Mouse (Mus musculus): ENCODE measurements at regions not wholly inside any gene's neighbourhood (a gene's known extent, or its start where the extent isn't known, plus 50 kb on each side); places are given as distances from the start of the nearest gene placed in this dataset.

DNA sequence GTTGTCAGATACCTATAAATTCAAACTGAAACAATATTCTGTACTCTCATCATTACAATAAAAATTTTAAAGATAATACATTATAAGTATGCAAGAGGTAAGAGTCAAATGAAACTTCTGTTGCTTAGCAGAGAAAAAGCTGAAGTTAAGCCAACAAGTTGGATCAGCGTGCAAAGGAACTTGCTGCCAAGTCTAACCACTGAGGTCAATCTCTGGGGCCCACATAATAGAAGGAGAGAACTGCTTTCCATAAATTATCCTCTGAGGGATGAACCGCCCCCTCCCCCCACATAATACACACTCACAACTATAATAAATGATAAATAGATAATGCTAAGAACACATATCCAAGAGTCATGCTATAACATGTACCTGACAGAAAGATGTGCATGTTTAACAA lies 144.2 kb upstream of the Ahr start:
- Histone ChIP-seq H3K27ac (no peak overlapping the region), H3K4me3 (ENCODE audit: insufficient read depth in 1 of 2, low read depth in 2 of 2, low read length in 2 of 2) (no peak overlapping the region), H3K4me1 (replicated peaks; ENCODE audit: control insufficient read depth in 2 of 2, insufficient read depth in 2 of 2, low read length in 1 of 2) (no peaks in the 10 kb centered on the region), H3K9ac (replicated peaks) (no peak overlapping the region), H3K4me2 (ENCODE audit: low read depth) (no peak overlapping the region), H3K36me3 (replicated peaks; ENCODE audit: control insufficient read depth, insufficient read depth, low read depth) (no peaks in the 10 kb centered on the region), H3K9me3 (ENCODE audit: control insufficient read depth, low read length) (no peaks in the 10 kb centered on the region), H3K27me3 (ENCODE audit: control insufficient read depth, insufficient read depth, low read length) (no peaks in the 10 kb centered on the region)
- no peak for ATAC-seq (ENCODE audit: insufficient read depth)
- DNase-seq (ENCODE audit: low read depth in 3 of 3, low spot score in 3 of 3), result no peak
- WGBS (ENCODE audit: insufficient replicate concordance), result 54% methylated on average over 2 of the region's 2 CpGs
- no peak for TF ChIP-seq EP300 (IDR thresholded peaks at IDR 0.05; ENCODE audit: low read depth)
- no peak for TF ChIP-seq CTCF (IDR thresholded peaks at IDR 0.05; ENCODE audit: low read depth)

DNA sequence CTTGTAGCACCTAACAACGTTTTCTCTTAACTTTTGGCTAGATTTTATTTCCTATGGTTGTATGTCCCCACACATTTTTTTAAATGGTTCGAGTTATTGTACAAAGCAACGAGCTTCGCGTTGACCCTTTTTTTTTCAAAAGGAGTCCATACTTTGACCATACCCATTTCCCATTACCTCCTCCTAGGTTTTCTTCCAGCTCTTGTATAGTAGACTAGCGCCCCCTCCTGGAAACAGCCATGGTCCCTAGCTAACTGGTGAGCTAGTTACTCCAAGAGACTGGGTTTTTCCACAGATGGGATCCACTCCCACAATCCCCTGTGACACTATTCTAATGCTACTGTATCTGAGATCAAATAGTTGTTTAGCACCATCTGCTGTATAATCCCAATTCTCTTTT lies 139.6 kb upstream of the Ahr start:
- TF ChIP-seq EP300 (IDR thresholded peaks at IDR 0.05; ENCODE audit: low read depth) (no peak), CTCF (IDR thresholded peaks at IDR 0.05; ENCODE audit: low read depth) (peak; percentile 37; the same call in 1 of the 2 replicates)
- 38% methylated on average over 6 of the region's 6 CpGs for WGBS (ENCODE audit: insufficient replicate concordance)
- Histone ChIP-seq H3K36me3 (replicated peaks; ENCODE audit: control insufficient read depth, insufficient read depth, low read depth) (no peaks in the 10 kb centered on the region), H3K4me2 (ENCODE audit: low read depth) (no peak overlapping the region), H3K4me1 (replicated peaks; ENCODE audit: control insufficient read depth in 2 of 2, insufficient read depth in 2 of 2, low read length in 1 of 2) (no peaks in the 10 kb centered on the region), H3K9me3 (ENCODE audit: control insufficient read depth, low read length) (no peaks in the 10 kb centered on the region), H3K9ac (replicated peaks) (no peak overlapping the region), H3K27me3 (ENCODE audit: control insufficient read depth, insufficient read depth, low read length) (no peaks in the 10 kb centered on the region), H3K4me3 (ENCODE audit: insufficient read depth in 1 of 2, low read depth in 2 of 2, low read length in 2 of 2) (no peak overlapping the region), H3K27ac (no peak overlapping the region)
- DNase-seq (ENCODE audit: low read depth in 3 of 3, low spot score in 3 of 3) (peak in 1 of 3 experiments; percentile 12), ATAC-seq (ENCODE audit: insufficient read depth) (no peak)

DNA sequence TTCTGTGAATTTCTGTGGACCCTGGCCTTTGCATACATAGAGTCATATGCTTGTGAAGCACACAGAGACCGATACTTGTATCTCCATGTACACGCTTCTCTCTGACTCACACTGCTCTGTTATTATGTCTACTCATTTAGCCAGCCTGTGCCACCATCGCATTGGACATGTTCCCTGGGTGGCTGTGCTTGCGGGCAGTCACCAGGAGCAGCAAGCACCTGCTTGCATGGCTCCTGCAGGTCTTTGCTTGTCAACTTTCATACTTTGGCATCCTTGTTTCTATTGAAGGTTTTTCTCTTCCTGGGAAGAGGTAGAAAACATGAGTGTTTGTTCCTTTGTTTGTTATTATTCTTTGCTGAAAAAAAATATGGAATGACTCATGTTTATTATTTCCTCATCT lies 136.1 kb upstream of the Ahr start:
- DNase-seq (ENCODE audit: low read depth in 3 of 3, low spot score in 3 of 3) (no peak), ATAC-seq (ENCODE audit: insufficient read depth) (no peak)
- no peaks in the 10 kb centered on the region for H3K9me3 ChIP-seq (ENCODE audit: control insufficient read depth, low read length)

DNA sequence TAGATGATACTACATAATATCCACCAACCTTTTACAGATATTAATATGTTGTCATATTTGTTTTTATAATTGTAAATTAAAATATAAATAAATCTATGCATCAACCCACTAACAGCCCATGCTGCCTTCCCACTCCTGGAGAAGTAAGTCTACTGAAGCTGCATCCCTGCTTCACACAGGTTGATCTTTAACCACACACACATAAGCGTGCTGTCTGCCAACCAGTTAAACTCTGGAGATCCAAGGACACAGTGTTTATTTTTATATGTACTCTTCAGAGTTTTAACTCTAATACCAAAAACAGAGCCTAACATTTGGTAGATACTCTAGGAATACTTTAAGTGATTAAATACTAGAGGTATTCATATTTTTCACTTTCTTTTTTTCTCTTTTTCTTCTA lies 133.9 kb upstream of the Ahr start:
- TF ChIP-seq CTCF (IDR thresholded peaks at IDR 0.05; ENCODE audit: low read depth) (no peak), EP300 (IDR thresholded peaks at IDR 0.05; ENCODE audit: low read depth) (no peak)
- no peaks in the 10 kb centered on the region for H3K36me3 ChIP-seq (replicated peaks; ENCODE audit: control insufficient read depth, insufficient read depth, low read depth)
- H3K4me3 ChIP-seq (ENCODE audit: insufficient read depth in 1 of 2, low read depth in 2 of 2, low read length in 2 of 2), result no peak overlapping the region
- ATAC-seq (ENCODE audit: insufficient read depth) (no peak), DNase-seq (ENCODE audit: low read depth in 3 of 3, low spot score in 3 of 3) (no peak)
- no peak overlapping the region for H3K4me2 ChIP-seq (ENCODE audit: low read depth)
- peaks cover 0 to 4% of the 10 kb centered on the region in 2 experiments; a peak in 1 of 4 replicates for H3K4me1 ChIP-seq (replicated peaks; ENCODE audit: control insufficient read depth in 2 of 2, insufficient read depth in 2 of 2, low read length in 1 of 2)
- H3K27ac ChIP-seq, result no peak overlapping the region
- 50% methylated on average over 1 of the region's 1 CpGs for WGBS (ENCODE audit: insufficient replicate concordance)
- H3K27me3 ChIP-seq (ENCODE audit: control insufficient read depth, insufficient read depth, low read length), result no peaks in the 10 kb centered on the region
- H3K9me3 ChIP-seq (ENCODE audit: control insufficient read depth, low read length), result no peaks in the 10 kb centered on the region
- no peak overlapping the region for H3K9ac ChIP-seq (replicated peaks)

More for the DNA sequence above, 136.1 kb upstream of the Ahr start:
- no peaks in the 10 kb centered on the region for H3K27me3 ChIP-seq (ENCODE audit: control insufficient read depth, insufficient read depth, low read length)
- no peak overlapping the region for H3K27ac ChIP-seq
- peaks cover 0 to 4% of the 10 kb centered on the region in 2 experiments; a peak in 1 of 4 replicates for H3K4me1 ChIP-seq (replicated peaks; ENCODE audit: control insufficient read depth in 2 of 2, insufficient read depth in 2 of 2, low read length in 1 of 2)
- H3K4me2 ChIP-seq (ENCODE audit: low read depth), result no peak overlapping the region
- no peak overlapping the region for H3K4me3 ChIP-seq (ENCODE audit: insufficient read depth in 1 of 2, low read depth in 2 of 2, low read length in 2 of 2)
- 78% methylated on average over 4 of the region's 4 CpGs for WGBS (ENCODE audit: insufficient replicate concordance)
- no peaks in the 10 kb centered on the region for H3K36me3 ChIP-seq (replicated peaks; ENCODE audit: control insufficient read depth, insufficient read depth, low read depth)
- TF ChIP-seq CTCF (IDR thresholded peaks at IDR 0.05; ENCODE audit: low read depth) (no peak), EP300 (IDR thresholded peaks at IDR 0.05; ENCODE audit: low read depth) (no peak)
- H3K9ac ChIP-seq (replicated peaks), result no peak overlapping the region

DNA sequence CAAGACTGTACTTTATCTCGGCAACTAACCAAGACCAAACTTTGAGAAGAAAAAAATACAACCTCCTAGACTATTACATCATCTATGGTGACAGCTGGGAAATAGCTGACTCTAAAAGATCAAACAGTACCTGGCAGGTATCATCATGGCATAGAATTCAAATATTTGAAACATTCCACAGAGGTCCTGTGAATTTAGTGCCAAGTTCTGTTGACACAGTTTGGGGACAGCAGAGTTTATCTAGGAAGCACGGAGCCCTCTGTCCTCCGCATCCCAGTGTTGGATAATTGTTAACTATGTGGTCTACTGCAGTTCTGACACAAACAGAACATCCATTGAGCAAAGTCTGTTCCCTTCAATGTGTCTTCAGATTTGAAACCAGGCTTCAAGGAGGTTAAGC lies 132.9 kb upstream of the Ahr start:
- H3K36me3 ChIP-seq (replicated peaks; ENCODE audit: control insufficient read depth, insufficient read depth, low read depth), result no peaks in the 10 kb centered on the region
- peaks cover 0 to 4% of the 10 kb centered on the region in 2 experiments; a peak in 1 of 4 replicates for H3K4me1 ChIP-seq (replicated peaks; ENCODE audit: control insufficient read depth in 2 of 2, insufficient read depth in 2 of 2, low read length in 1 of 2)
- H3K27ac ChIP-seq, result no peak overlapping the region
- 57% methylated on average over 3 of the region's 3 CpGs for WGBS (ENCODE audit: insufficient replicate concordance)
- ATAC-seq (ENCODE audit: insufficient read depth) (peak; percentile 72), DNase-seq (ENCODE audit: low read depth in 3 of 3, low spot score in 3 of 3) (peak in 2 of 3 experiments; percentile 20)
- TF ChIP-seq EP300 (IDR thresholded peaks at IDR 0.05; ENCODE audit: low read depth), result no peak
- TF ChIP-seq CTCF (IDR thresholded peaks at IDR 0.05; ENCODE audit: low read depth), result no peak
- no peak overlapping the region for H3K9ac ChIP-seq (replicated peaks)
- no peaks in the 10 kb centered on the region for H3K9me3 ChIP-seq (ENCODE audit: control insufficient read depth, low read length)
- H3K27me3 ChIP-seq (ENCODE audit: control insufficient read depth, insufficient read depth, low read length), result no peaks in the 10 kb centered on the region
- no peak overlapping the region for H3K4me2 ChIP-seq (ENCODE audit: low read depth)
- H3K4me3 ChIP-seq (ENCODE audit: insufficient read depth in 1 of 2, low read depth in 2 of 2, low read length in 2 of 2), result no peak overlapping the region
